Mouse (Mus musculus): ENCODE measurements at regions not wholly inside any gene's neighbourhood (a gene's known extent, or its start where the extent isn't known, plus 50 kb on each side); places are given as distances from the start of the nearest gene placed in this dataset.

DNA sequence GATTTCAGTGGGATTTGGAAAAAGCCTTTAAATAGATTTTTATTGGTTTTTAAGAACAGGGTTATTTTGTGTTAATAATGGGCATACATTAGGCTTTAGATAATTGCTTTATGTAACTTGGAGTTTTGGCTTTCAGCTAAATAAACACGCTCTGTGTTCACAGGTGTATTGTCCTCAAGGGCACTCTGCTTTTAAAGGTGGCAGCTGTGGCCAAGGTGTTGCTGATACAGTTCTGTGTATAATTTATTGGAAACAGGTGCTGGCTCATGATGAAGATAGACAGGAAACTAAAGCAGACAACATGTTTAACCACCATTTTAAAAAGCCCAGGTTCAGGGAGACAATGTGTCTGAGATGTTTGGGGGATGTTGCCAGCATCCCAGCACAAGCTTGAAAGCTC lies 242.3 kb upstream of the Lrtm1 start:
- no peak for DNase-seq

DNA sequence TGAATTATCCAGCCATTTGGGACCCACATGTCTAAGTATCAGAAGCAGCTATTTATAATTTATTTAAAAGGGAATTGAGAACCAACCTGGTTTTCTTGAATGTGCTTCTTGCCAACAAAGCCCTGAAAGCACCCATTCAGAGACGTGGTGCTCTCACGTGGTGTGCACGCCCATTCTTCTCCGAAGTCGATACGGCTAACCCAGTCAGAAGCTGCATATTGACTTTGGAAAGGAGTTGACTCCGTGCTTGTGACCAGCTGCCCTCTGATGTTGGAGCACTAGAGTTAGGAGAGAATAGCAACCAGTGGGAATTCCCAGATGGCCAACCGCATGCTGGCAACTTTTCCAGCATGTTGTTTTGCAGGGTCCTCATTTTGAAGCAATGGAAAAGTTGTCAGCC lies 240.2 kb upstream of the Lrtm1 start:
- DNase-seq: no peak

DNA sequence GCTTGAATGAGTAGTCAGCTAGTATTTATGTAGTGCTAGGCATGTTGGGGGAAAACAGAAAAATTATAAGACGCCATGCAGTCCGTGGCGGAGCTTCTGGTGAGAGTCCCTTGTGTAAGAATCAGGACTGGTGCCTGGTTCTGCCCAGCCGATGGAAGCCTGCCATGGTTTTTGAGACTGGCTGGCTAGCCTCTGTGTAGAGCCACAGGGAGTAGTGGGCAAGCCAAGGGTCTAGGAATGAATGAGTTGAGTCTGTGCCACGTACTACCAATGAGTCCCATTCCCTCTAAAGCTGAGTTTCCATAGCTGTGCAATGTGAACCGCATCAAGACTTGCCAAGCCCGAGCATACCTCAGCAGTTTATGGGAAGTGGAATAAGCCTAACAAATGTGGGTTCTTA lies 236.3 kb upstream of the Lrtm1 start:
- DNase-seq: no peak

DNA sequence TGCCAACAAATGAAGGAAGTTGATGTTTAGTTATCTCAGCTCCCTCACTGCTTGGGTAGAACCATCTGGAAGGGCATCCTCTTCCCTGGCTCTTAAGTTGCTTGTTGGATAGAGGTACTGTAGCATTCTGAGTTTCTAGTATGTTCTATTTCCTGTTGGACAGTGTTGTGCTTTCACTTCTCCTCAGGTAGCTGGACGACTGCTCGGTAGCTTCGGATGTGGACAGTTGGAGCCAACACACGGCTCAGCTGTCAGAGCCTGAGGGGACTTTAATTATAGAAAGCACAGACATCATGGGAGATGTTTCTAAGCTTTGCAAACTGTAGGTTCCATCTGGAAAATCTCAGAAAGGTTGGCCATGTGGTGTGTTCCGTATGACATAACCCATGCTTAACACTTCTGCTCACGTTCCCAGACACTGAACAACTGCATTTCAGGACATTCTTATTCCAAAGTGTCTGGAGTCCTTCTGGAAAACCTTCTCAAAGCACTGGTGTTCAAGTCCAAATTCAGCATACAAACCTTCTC lies 233.8 kb upstream of the Lrtm1 start:
- no peak for DNase-seq

DNA sequence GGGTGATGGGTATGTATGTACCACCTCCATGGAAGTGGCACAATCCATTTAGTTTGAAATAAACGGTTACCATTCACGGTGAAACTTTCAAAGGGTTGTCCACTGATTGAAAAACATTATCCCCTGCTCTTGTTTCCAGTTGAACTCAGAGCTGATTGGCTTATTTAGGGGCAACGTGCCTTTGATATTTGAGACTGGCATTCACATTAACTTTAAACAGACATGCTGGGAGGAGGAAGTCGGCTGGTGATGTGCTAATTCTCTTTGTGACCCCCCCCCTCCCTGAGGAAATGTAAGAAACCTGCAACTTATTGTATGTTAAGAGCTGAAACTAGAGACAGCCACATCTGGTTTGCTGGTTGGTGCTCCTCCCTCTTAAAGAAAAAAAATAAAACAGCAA lies 219.7 kb upstream of the Lrtm1 start:
- no peak for DNase-seq

DNA sequence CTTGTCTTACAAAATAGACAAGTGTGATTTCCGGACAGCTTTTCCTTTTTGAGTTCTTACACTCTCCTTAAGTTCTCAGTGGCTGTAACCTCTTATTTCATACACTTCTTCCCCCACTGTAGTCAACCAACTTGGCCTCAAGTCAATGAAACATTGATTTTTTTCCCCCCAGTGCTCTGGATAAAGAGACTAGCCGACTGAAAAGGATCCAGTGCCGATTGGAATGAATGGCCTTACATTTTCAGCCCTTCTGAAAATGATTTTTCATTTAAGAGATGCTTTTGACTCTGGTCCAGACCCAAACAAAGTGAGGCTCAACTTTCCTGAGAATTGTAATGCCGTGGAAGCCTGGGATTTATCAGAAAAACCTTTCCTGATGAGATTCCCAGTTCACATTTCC lies 216.3 kb upstream of the Lrtm1 start:
- DNase-seq: no peak

DNA sequence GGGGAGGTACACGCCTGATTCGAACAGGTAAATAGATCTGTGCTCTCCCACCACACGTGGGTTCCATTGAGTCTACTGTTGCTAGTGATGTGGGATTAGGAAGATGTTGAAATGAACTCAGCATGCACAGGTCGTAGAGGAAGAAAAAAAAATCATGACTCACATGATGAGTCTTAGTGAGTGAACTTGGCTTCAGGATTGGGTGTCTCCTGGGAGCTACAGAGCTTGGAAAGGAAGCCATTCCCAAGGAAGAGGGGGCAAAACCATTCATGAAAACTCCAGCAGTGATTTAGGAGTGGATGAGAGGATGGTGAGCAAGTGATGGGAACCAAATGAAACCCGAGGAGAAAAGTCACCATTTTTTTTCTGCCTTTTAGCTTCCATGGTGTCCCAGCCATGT lies 215.9 kb upstream of the Lrtm1 start:
- DNase-seq: no peak

DNA sequence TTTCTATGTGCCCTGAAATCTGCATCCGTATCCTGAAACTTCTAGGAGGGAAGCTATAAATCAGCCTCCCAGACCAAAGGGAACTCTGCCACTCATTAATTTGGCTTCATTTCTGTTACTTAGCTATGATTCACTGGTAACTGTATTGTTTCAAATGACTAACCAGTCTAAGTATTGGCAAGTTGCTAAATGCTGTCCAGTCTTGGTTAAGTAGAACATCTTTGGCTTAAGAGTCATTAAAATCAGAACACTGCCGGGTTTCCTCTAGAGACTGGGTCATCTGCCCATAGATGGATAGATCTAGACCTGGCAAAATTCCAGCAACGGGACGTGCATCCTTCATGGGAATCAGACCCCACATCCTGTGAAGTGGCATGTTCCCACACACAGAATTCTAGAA lies 209.9 kb upstream of the Lrtm1 start:
- DNase-seq: no peak

DNA sequence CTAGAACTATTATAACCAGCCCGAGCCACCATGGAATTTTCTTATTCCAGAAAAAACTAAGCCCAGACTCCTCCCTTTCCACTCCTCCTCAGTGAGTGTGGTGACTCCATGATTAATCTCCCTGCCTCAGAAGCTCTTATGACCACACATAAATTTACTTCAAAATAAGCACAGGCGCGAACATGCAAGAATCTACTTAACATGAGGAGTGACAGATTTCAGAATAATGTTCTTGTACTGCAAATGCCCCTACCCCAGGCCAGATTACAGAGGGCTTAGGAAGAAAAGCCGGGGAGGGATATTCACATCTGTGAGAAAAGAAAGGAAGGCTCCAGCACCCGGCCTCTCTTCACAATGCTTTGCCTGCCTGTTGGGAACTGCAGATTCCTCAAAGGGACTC lies 208.7 kb upstream of the Lrtm1 start:
- DNase-seq: no peak

DNA sequence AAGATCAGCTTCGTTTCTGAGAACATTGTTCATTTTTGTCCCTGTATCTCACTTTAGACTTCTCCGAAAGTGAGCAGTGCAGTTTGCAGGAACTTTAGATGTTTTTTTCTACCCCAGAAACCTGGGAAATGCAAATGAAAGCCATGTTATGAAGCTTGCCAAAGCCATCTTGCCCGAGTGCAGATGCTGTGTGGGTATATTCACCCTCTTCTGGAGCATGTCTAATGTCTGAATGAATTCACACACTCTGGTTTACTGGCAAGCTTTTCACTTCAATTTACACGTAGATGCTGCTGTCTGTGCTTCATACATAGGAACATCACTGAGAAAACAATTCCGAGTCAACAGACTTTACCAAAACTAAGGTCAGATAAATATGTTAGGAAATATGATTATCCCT lies 197.0 kb upstream of the Lrtm1 start:
- DNase-seq: no peak

DNA sequence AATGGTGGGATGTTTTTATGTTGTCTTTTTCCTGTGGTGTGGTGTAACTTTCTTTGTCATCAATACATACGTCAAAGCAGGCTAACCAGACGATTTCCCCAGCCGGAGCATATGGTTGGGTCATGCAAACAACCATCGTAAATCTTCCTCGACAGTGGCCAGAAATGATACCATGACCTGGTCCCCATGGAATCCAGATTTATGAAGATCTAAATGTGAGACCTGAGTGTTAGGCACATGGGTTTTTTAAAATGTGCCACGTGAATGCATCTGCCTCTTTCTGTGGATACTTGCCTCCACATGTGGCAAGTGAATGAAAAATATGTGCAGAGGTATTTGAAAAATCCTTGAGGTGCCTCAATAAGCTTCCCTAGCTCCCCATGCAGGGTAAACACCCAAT lies 190.8 kb upstream of the Lrtm1 start:
- no peak for DNase-seq

DNA sequence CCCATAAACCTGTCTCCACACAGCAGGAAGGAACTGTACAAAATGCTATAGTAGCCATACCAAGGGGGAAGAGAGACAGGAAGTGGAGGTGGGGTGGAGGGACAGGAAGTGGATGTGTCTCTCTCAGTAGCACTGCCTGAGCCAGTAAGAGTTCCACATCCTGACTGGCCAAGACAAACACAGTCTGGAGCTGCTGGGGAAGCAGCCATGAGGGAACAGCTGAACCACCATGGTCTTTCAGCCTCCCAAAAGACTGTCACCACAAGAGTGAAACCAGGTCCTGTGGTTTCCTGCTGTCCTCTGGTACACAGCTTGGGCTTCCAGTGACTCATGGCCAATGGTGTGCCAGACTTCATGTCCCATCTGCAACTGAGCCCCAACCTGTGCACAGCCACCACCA lies 180.9 kb upstream of the Lrtm1 start:
- no peak for DNase-seq

DNA sequence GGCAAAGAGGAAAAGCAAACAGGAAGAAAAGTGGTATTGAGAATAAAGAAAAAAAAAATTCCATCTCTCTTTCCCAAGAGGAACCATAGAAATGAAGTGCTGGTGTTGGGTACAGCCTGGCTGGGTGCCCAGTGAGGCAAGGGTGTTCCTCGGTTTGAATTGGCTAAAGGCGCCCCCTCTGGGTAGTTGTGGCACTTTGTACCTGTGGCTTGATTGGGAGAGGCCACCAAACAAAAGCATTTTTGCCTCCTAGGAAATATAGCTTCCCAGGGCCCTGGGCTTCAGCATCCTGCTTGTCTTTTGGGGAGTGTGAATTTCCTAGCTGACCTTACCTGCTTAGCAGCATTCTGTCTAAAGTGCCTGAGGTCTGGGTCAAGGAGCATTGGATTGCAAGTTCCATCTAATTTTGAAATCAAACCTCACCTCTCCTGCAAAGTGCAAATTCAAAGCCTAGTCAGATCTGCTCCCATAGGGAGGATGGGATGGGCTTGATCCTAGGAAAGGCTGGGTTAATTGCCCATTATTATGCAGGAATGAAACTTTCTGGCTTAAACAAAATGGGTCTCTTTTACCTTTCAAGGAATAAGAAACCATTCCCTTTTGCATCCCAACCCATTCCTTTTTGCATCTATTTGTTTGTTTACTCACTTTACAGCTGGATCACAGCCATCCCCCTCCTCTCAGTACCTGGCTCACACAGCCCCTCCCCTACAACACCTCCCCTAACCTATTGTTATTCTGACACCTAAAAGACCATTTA lies 169.0 kb upstream of the Lrtm1 start:
- peak; percentile 43 for DNase-seq

Data from kidney, adult 18-20 months (tissue).